Mouse (Mus musculus) embryonic fibroblast, embryonic 13.5 days (primary cell): Measurements from ENCODE around the gene Tsks. TPM values are rescaled to one million over a fixed set of nuclear protein-coding genes. Genes with fewer than 3 reads are reported as not detected.
A peak's percentile ranks its signal among the peaks of the same experiment; 100 is the strongest.

Experiments used
- H3K27ac ChIP-seq: 2 replicates; pipeline ENCODE4 v1.5.1; 2012; ENCODE audit warnings: low read length, control low read depth, inconsistent platforms; ENCODE audit not compliant: insufficient read depth
- H3K4me1 ChIP-seq: 2 replicates; pipeline ENCODE4 v1.6.1; 2011; ENCODE audit warnings: low read length; ENCODE audit not compliant: control insufficient read depth, insufficient read depth
- H3K4me3 ChIP-seq: 2 replicates; pipeline ENCODE4 v1.5.1; 2011; ENCODE audit warnings: mild to moderate bottlenecking, control low read depth, low read length; ENCODE audit not compliant: insufficient read depth
- CTCF ChIP-seq: IDR thresholded peaks from 2 replicates; pipeline ENCODE4 v1.5.1; 2011; ENCODE audit warnings: mild to moderate bottlenecking, control low read depth, low read length, moderate library complexity, borderline replicate concordance; ENCODE audit not compliant: insufficient read depth
- POLR2A ChIP-seq: IDR thresholded peaks from 2 replicates; pipeline ENCODE4 v1.6.1; 2011; ENCODE audit warnings: low read depth, mild to moderate bottlenecking, control low read depth, low read length, moderate library complexity
- polyA plus RNA-seq: library from polyadenylated mRNA; stranded (reverse); fragments of >200 nt; gene quantifications from 2 replicates; pipeline ENCODE4 v1.2.4, GENCODE M21; 2011; ENCODE audit warnings: low read depth; ENCODE audit not compliant: missing spikeins, insufficient read length

Tsks gene
- polyA plus RNA-seq: not detected in 2 replicates

- TF ChIP-seq CTCF: no peak
- no peak for TF ChIP-seq POLR2A
- no peak within 1 kb of the TSS for H3K27ac ChIP-seq
- no peaks in the 10 kb centered on the region for H3K4me1 ChIP-seq
- no peak within 1 kb of the TSS for H3K4me3 ChIP-seq
Observed at GRCm38 (mm10) chr7:44942904-44943303, at the start of gene Tsks. TSS of gene Tsks (plus strand) at chr7:44943204.

DNA sequence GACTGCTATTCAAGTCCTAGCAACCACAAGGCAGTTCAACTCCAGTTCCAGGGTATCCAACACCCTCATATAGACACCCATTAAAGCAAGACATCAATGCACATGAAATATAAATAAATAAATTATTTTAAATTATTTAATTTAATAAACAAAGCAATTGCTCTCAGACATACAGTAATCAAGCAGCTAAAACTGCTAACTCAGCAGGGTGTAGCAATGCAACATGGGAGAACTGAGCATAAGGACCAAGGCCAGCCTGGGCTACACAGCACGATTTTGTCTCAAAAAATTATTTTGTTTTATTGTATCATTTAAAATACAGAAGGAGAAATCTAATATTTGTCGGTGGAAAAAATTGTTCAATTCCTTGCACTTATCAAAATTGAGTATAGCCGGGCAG lies 48.8 kb upstream of the Tsks start:
- TF ChIP-seq CTCF (no peak), POLR2A (no peak)
- no peak overlapping the region for H3K27ac ChIP-seq
- H3K4me1 ChIP-seq: peaks cover 6% of the 10 kb centered on the region; the same call in 1 of the 2 replicates
- H3K4me3 ChIP-seq: no peak overlapping the region

DNA sequence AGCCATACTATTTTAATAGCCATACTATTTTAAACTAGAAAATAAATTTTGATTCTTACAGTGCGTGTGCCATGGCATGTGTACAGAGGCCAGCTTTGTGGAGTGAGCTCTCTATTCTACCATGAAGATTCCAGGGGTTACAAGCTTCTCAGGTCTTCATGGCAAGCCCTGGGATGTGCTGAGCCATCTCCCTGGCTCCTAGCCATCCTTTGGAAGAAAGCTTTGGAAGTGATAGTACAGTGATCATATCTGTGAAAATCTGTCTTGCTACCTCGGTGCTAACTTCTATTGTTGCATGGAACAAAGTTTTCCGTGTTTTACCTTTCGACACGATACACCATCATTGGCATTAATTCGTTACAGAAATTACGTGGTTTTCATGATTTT lies 47.8 kb upstream of the Tsks start:
- Histone ChIP-seq H3K4me1 (peaks cover 6% of the 10 kb centered on the region; the same call in 1 of the 2 replicates), H3K4me3 (no peak overlapping the region), H3K27ac (0 out of 2 replicates have a peak overlapping the region, but pooled peaks have one; percentile 5)
- no peak for TF ChIP-seq POLR2A
- no peak for TF ChIP-seq CTCF

- TF ChIP-seq POLR2A (peak; percentile 44), CTCF (0 out of 2 replicates have a peak, but pooled peaks have one; percentile 7)
- peak within 1 kb of the TSS; percentile 80 for H3K27ac ChIP-seq
- H3K4me3 ChIP-seq: peak within 1 kb of the TSS; percentile 46
- H3K4me1 ChIP-seq: peaks cover 3% of the 10 kb centered on the region; the same call in 1 of the 2 replicates
Observed at GRCm38 (mm10) chr7:44895593-44896434, 47.2 kb upstream of the Tsks start, which contains the start of gene Fuz. TSS of gene Fuz (plus strand) at chr7:44896079.

GRCm38 (mm10) chr7:44896499-44896898 lies 46.5 kb upstream of the Tsks start:
- H3K4me3 ChIP-seq: peak overlapping the region; percentile 46
- peaks cover 3% of the 10 kb centered on the region; the same call in 1 of the 2 replicates for H3K4me1 ChIP-seq
- TF ChIP-seq POLR2A (no peak), CTCF (no peak)
- peak overlapping the region; percentile 39; the same call in 1 of the 2 replicates for H3K27ac ChIP-seq

DNA sequence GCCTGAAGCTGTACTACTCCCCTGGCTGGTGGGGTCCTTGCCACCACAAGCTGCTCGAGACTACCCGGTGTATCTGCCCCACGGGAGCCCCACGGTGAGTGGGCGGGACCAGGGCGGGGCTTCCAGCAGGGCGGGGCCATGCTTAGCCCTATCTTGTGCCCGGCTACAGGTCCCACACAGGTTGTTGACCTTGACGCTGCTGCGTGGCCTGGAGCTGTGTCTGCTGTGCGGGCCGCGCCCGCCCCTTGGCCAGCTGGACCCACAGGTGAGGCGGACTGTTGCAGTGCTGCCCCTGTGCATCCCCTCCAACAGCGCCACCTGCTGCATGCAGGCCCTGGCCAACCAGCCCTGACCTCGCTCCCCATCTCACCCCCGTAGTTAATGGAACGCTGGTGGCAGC lies 44.4 kb upstream of the Tsks start:
- peak overlapping the region; percentile 14; the same call in 1 of the 2 replicates for H3K27ac ChIP-seq
- peak; percentile 57; the same call in 1 of the 2 replicates for TF ChIP-seq CTCF
- no peak for TF ChIP-seq POLR2A
- H3K4me1 ChIP-seq: peaks cover 3% of the 10 kb centered on the region; the same call in 1 of the 2 replicates
- no peak overlapping the region for H3K4me3 ChIP-seq

GRCm38 (mm10) chr7:44900632-44901031 lies 42.4 kb upstream of the Tsks start:
- Histone ChIP-seq H3K4me3 (no peak overlapping the region), H3K27ac (no peak overlapping the region), H3K4me1 (0 out of 2 replicates have a peak, but pooled peaks cover under 1% of the 10 kb centered on the region)
- TF ChIP-seq POLR2A (0 out of 2 replicates have a peak, but pooled peaks have one; percentile 6), CTCF (no peak)

- Histone ChIP-seq H3K4me3 (no peak overlapping the region), H3K27ac (no peak overlapping the region)
- TF ChIP-seq POLR2A: no peak
- no peak for TF ChIP-seq CTCF
Observed at GRCm38 (mm10) chr7:44901230-44901722, 41.7 kb upstream of the Tsks start.

DNA sequence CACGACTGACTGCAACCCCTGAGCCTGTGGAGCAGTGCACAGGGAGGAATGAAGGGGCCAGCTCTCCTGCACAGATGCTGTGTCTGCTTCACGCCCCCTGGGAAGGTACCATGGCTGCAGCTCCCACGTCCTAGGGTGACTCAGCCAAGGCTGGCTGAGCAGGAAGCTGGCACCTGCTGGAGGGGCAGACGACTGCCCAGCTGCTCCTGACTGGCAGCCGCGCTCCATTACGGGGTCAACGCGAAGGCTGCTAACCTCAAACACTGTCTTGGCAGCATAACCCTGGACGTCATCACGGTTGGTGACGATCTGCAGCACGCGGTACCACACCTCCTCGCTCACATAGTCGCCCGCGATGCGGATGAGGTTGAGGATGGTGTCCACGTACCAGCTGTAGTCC lies 37.6 kb upstream of the Tsks start:
- H3K27ac ChIP-seq: no peak overlapping the region
- H3K4me3 ChIP-seq: no peak overlapping the region
- TF ChIP-seq CTCF: 0 out of 2 replicates have a peak, but pooled peaks have one; percentile 1
- no peak for TF ChIP-seq POLR2A
- H3K4me1 ChIP-seq: no peaks in the 10 kb centered on the region

More at GRCm38 (mm10) chr7:44901230-44901722, 41.7 kb upstream of the Tsks start:
- no peaks in the 10 kb centered on the region for H3K4me1 ChIP-seq
